ENCODE assay signal across 13 mouse cellular contexts in genomic region chr10:45631995-45632394, GRCm38 (mm10).
"Had no signal": no experiment of that assay in that cellular context is flagged by ENCODE, and none has a peak within 500 bp of the region (broad histone marks: within the 10 kb centered on the region; RNA-seq: fewer than 3 reads in every experiment).

No protein-coding gene starts in this region.

- ATAC-seq: midbrain, embryonic 16.5 days had no signal

- DNase-seq: lung, adult 18-20 months; lung, postnatal 10 days; lung, postnatal 4 days; midbrain, embryonic 14.5 days; retina, postnatal 1 day; right cerebral cortex, adult 18-20 months; right cerebral cortex, postnatal 25 days; right cerebral cortex, postnatal 4 days; spleen, adult 18-20 months; thymus, adult 18-20 months; thymus, postnatal 14 days; thymus, postnatal 36 days had no signal
